Mouse (Mus musculus) heart, embryonic 14.5 days (tissue): ENCODE results near the gene Gm9376. TPM values are rescaled to one million over a fixed set of nuclear protein-coding genes. Genes with fewer than 3 reads are reported as not detected.

Experiments
- ATAC-seq: fragments of 200-750 bp; cut with Nextera tagmentation; 2 replicates; pipeline ENCODE4 v1.8.0; 2017; ENCODE audit warnings: low read depth, moderate TSS enrichment; ENCODE audit not compliant: insufficient number of reproducible peaks, insufficient read depth, low FRiP score
- H3K27ac ChIP-seq, 2 experiments: fragments of 200-500 bp in 1 of 2; fragments of 300-500 bp in 1 of 2; sonication (generic) in 1 of 2; replicated peaks in 1 of 2; 2 replicates each; pipeline ENCODE4 v1.5.1; 2012 to 2014; ENCODE audit warnings: low read depth in 2 of 2, low read length in 2 of 2, control low read depth in 1 of 2, mild to moderate bottlenecking in 1 of 2, mixed read lengths in 1 of 2; ENCODE audit not compliant: control insufficient read depth in 1 of 2, insufficient read depth in 1 of 2
- H3K27me3 ChIP-seq: fragments of 300-500 bp; sonication (generic); 2 replicates; pipeline ENCODE4 v1.6.1; 2014; ENCODE audit warnings: mild to moderate bottlenecking, low read length, control low read depth; ENCODE audit not compliant: control insufficient read depth, insufficient read depth
- H3K36me3 ChIP-seq: fragments of 300-500 bp; sonication (generic); 2 replicates; pipeline ENCODE4 v1.6.1; 2014; ENCODE audit warnings: mild to moderate bottlenecking, control low read depth, low read length, mixed read lengths; ENCODE audit not compliant: control insufficient read depth, insufficient read depth
- H3K4me1 ChIP-seq, 2 experiments: fragments of 200-500 bp in 1 of 2; fragments of 300-500 bp in 1 of 2; sonication (generic) in 1 of 2; 2 replicates each; pipeline ENCODE4 v1.6.1; 2012 to 2014; ENCODE audit warnings: low read length in 2 of 2, control low read depth in 1 of 2, mixed read lengths in 1 of 2; ENCODE audit not compliant: control insufficient read depth in 2 of 2, insufficient read depth in 2 of 2
- H3K4me2 ChIP-seq: fragments of 300-500 bp; sonication (generic); 2 replicates; pipeline ENCODE4 v1.6.1; 2014; ENCODE audit warnings: mild to moderate bottlenecking, low read length
- H3K4me3 ChIP-seq, 2 experiments: fragments of 200-500 bp in 1 of 2; fragments of 300-500 bp in 1 of 2; sonication (generic) in 1 of 2; 2 replicates each; pipeline ENCODE4 v1.5.1; 2012 to 2014; ENCODE audit warnings: low read length in 2 of 2, mild to moderate bottlenecking in 2 of 2, control low read depth in 1 of 2, low read depth in 1 of 2, moderate library complexity in 1 of 2; ENCODE audit not compliant: control insufficient read depth in 1 of 2, insufficient read depth in 1 of 2
- H3K9ac ChIP-seq: fragments of 300-500 bp; sonication (generic); 2 replicates; pipeline ENCODE4 v1.6.1; 2014; ENCODE audit warnings: mild to moderate bottlenecking, low read length
- H3K9me3 ChIP-seq: fragments of 300-500 bp; sonication (generic); 2 replicates; pipeline ENCODE4 v1.6.1; 2016; ENCODE audit warnings: low read length, control low read depth; ENCODE audit not compliant: control insufficient read depth
- WGBS: fragments of 180-500 bp; shearing (Covaris S2); extraction: QIAGEN DNeasy Blood & Tissue Kit; methylation state at CpG from one replicate; pipeline ENCODE4 v1.1.7; 2014; 5-methylcytosine and 5-hydroxymethylcytosine counted together
- polyA plus RNA-seq: library from polyadenylated mRNA; unstranded; fragments of >200 nt; fragmentation: Nextera tagmentation; extraction: Ambion mirVana; gene quantifications from 2 replicates; pipeline ENCODE4 v1.2.1, GENCODE M21; 2014

Gm9376 gene
- polyA plus RNA-seq, 1 experiment from 2014 or later, result not detected

- H3K4me3 ChIP-seq, result peak overlapping the region; percentile 25 to 58
- H3K4me1 ChIP-seq, result peaks cover 5 to 34% of the 10 kb centered on the region in 2 experiments; a peak in 3 of 4 replicates
- H3K4me2 ChIP-seq, result peak overlapping the region; percentile 98
- H3K36me3 ChIP-seq, result no peaks in the 10 kb centered on the region
- no peaks in the 10 kb centered on the region for H3K9me3 ChIP-seq
- ATAC-seq, result no peak
- H3K9ac ChIP-seq, result 0 out of 2 replicates have a peak overlapping the region, but pooled peaks have one; percentile 18
- H3K27me3 ChIP-seq, result peaks cover 92% of the 10 kb centered on the region
- under 1% methylated on average over 78 of the region's 84 CpGs for WGBS
- H3K27ac ChIP-seq, result no peak overlapping the region
Measured at GRCm38 (mm10) chr14:118234541-118235210, 32.1 kb upstream of the Gm9376 start.

DNA sequence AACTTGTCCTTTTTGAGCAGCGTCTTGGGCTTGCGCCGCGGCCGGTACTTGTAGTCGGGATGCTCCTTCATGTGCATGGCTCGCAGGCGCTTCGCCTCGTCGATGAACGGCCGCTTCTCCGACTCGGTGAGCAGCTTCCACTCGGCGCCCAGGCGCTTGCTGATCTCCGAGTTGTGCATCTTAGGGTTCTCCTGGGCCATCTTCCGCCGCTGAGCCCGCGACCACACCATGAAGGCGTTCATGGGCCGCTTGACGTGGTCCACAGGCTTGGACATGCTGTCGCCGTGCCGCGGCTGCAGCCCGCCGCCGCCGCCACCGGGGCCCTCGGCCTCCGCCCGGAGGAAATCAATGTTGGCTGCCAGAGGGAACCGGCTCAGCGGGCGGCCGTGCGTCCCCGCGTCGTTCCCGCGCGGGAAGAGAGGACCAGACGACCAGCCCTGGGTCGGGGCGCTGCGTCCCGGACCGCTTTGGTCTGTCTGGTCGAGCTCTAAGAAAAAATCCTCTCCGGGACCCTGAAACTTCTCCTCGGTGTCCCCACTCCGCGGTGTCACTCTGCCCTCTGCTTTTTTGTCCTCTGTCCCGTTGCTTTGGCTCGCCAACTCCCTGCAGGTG is 31.3 kb upstream of the Gm9376 start:
- Histone ChIP-seq H3K27me3 (peaks cover 91% of the 10 kb centered on the region), H3K36me3 (no peaks in the 10 kb centered on the region), H3K9me3 (no peaks in the 10 kb centered on the region), H3K4me3 (peak overlapping the region; percentile 49 to 58), H3K27ac (no peak overlapping the region), H3K9ac (0 out of 2 replicates have a peak overlapping the region, but pooled peaks have one; percentile 18), H3K4me2 (peak overlapping the region; percentile 98), H3K4me1 (peaks cover 5 to 34% of the 10 kb centered on the region in 2 experiments; a peak in 3 of 4 replicates)
- under 1% methylated on average over 61 of the region's 62 CpGs for WGBS
- ATAC-seq, result no peak

DNA sequence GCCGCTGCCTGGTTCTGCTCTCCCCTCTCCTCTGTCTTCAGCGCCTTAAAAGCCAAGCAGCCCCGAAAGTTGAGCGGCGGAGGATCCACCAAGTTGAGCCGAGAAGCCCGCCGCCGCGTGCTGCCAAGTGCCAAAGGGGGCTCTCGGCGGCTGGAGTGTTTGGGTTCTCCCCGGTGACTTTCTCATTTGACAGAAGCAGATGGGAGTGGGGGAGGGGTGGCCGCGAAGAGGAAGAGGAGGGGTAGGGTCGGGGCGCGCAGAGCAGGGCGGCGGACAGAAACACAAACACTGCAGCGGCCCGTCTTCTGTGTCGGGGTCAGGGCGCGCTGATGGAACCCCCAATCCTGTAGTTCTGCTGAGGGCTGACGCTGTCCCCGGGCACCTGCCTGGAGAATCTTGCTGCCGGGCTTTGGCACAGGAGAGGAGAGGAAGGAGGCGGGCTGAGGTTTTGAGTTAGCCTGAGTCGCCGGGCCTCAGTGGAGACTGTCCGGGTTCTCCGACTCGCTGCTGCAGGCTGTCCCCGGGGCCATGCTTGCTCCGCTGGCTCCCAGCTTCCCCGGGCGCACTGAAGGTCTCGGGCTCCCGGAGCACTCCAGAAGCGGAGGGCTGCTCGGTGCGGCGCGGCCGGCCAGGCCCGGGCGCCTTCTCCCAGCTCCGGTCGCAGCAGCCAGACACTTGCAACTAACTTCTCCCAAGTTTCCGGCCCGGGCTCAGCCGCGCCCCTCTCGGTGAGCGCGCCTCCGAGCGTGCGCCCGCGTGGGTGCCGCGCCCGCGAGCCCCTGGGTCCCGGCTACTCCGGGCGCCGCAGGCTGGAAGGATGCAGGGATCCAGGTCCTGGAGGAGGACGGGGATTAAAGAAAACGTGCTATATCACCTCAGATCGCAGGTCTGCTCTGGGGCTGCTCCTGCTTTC is 30.5 kb upstream of the Gm9376 start:
- H3K9ac ChIP-seq, result peak overlapping the region; percentile 59
- H3K27me3 ChIP-seq, result peaks cover 84% of the 10 kb centered on the region
- H3K27ac ChIP-seq, result no peak overlapping the region
- peaks cover 5 to 30% of the 10 kb centered on the region in 2 experiments; a peak in 3 of 4 replicates for H3K4me1 ChIP-seq
- no peaks in the 10 kb centered on the region for H3K9me3 ChIP-seq
- H3K36me3 ChIP-seq, result no peaks in the 10 kb centered on the region
- WGBS, result under 1% methylated on average over 72 of the region's 73 CpGs
- H3K4me2 ChIP-seq, result peak overlapping the region; percentile 98
- peak; percentile 37; the same call in 1 of the 2 replicates for ATAC-seq
- peak overlapping the region; percentile 49 to 58 for H3K4me3 ChIP-seq

DNA sequence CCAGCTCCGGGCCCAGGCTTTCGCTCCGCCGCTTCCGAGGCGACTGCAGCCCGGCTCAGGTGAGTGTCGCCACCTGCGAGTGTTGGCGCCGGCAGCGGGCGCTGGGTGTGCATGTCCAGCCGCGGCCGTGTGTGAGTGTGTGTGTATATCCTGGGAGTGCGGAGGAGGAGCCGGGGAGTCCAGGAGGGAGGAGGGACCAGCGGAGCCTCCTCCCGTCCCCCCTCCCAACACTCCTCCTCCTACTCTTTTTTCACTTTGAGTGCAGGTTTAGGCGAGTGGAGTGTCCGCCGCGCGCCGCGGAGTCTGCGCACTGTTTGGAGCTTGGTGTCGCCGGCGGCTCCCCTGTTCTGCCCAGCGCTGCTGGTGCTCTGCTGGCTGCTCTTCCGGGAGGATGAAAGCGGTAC is 29.9 kb upstream of the Gm9376 start, which contains the start of gene Sox21:
Gene Sox21 (minus strand): TSS at position 145 of the 404 bp plus-strand sequence.
- no peak within 1 kb of the TSS for H3K27ac ChIP-seq
- no peak for ATAC-seq
- H3K9me3 ChIP-seq, result no peaks in the 10 kb centered on the region
- peak within 1 kb of the TSS; percentile 59 for H3K9ac ChIP-seq
- H3K4me1 ChIP-seq, result peaks cover 5 to 27% of the 10 kb centered on the region in 2 experiments; a peak in 3 of 4 replicates
- H3K27me3 ChIP-seq, result peaks cover 77% of the 10 kb centered on the region
- H3K4me3 ChIP-seq, result peak within 1 kb of the TSS; percentile 49 to 58
- WGBS, result under 1% methylated on average over 34 of the region's 34 CpGs
- peak within 1 kb of the TSS; percentile 98 for H3K4me2 ChIP-seq
- no peaks in the 10 kb centered on the region for H3K36me3 ChIP-seq

GRCm38 (mm10) chr14:118237786-118238185 is 29.0 kb upstream of the Gm9376 start:
- Histone ChIP-seq H3K9ac (no peak overlapping the region), H3K27ac (no peak overlapping the region), H3K36me3 (no peaks in the 10 kb centered on the region), H3K4me1 (peaks cover 5 to 27% of the 10 kb centered on the region in 2 experiments; a peak in 3 of 4 replicates), H3K4me3 (no peak overlapping the region), H3K4me2 (no peak overlapping the region), H3K9me3 (0 out of 2 replicates have a peak, but pooled peaks cover 3% of the 10 kb centered on the region), H3K27me3 (peaks cover 68% of the 10 kb centered on the region)
- 10% methylated on average over 6 of the region's 6 CpGs for WGBS
- ATAC-seq, result no peak

DNA sequence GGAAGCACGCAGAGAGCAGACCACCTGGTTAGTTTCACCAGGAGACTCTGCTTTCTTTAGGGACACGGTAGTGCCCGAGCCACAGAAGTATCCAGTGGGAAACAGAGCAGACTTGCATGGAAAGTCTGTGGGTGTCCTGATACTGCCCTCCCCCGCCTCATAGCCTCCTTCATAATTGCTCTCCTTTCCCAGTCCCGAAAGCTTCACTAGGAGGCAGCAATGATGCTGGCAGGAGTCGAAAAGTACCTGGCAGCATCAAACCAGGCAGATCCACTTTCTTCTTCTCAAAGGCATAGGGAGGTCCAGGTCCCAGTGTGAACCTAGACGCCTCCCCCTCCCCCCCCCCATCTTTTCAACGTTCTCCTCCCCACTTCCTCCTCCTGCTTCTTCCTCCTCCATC is 27.4 kb upstream of the Gm9376 start:
- Histone ChIP-seq H3K9ac (no peak overlapping the region), H3K36me3 (no peaks in the 10 kb centered on the region), H3K9me3 (peaks cover 17% of the 10 kb centered on the region), H3K4me1 (peaks cover 5 to 27% of the 10 kb centered on the region in 2 experiments; a peak in 3 of 4 replicates), H3K4me2 (no peak overlapping the region), H3K27me3 (peaks cover 58% of the 10 kb centered on the region), H3K27ac (no peak overlapping the region), H3K4me3 (no peak overlapping the region)
- 3% methylated on average over 7 of the region's 8 CpGs for WGBS
- ATAC-seq, result no peak

DNA sequence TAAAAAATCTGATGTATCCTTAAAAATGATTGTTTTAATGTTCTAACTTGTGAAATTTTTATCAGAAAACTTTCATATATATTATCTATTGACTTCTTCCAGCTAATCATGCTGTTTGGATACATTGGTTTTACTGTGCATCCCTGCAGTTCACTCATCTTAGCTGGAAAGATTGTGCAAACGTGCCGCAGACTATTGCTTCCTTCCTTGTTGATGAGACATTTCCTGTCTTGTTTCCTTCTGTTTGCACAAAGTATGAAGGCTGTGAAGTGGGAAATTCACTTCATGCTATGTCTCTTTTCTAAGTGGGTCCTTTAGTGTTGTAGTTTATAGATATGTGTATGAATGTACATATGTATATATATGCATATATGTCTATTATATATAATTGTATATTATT is 25.3 kb upstream of the Gm9376 start:
- no peaks in the 10 kb centered on the region for H3K36me3 ChIP-seq
- 58% methylated on average over 2 of the region's 2 CpGs for WGBS
- peaks cover 38% of the 10 kb centered on the region for H3K27me3 ChIP-seq
- H3K27ac ChIP-seq, result no peak overlapping the region
- H3K4me3 ChIP-seq, result no peak overlapping the region
- H3K4me1 ChIP-seq, result peaks cover 2 to 8% of the 10 kb centered on the region in 2 experiments; a peak in 2 of 4 replicates
- peaks cover 17% of the 10 kb centered on the region for H3K9me3 ChIP-seq
- no peak overlapping the region for H3K4me2 ChIP-seq
- no peak overlapping the region for H3K9ac ChIP-seq
- no peak for ATAC-seq
